Mouse (Mus musculus): Measurements from ENCODE around the gene Rbl2. TPM values are rescaled to one million over a fixed set of nuclear protein-coding genes. Genes with fewer than 3 reads are reported as not detected.

The Rbl2 gene
- 84.2 TPM for polyA plus RNA-seq (2017; shearing (Covaris generic))

DNA sequence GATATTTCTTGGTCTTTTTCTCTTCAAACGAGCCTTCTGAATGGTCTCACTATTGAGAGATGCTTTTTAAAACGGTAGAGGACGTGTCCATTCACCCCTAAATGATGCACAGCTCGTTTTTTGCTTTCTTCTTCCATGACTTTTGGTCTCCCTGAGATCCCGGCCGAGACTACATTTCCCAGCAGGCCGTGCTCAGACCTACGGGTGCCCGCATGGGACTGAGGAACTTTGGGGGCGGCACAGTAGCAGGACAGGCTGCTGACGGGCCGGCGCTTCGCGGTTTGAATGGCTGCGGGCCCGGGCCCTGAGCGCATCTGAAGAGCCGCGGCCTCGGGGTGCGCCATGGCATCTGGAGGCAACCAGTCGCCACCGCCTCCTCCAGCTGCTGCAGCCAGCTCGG, at the start of gene Rbl2:
TSS of gene Rbl2 (plus strand) at position 224 of the 400 bp plus-strand sequence.

Other genes with a start within 250 kb of the Rbl2 start
- 85.2 TPM for gene Chd9, start 241.7 kb upstream of the Rbl2 start, polyA plus RNA-seq (2017; shearing (Covaris generic))
- 22.2 TPM for gene Aktip, start 129.9 kb downstream of the Rbl2 start, polyA plus RNA-seq (2017; shearing (Covaris generic))
- gene Rpgrip1l, start 243.2 kb downstream of the Rbl2 start, polyA plus RNA-seq (2017; shearing (Covaris generic)), result 1.7 TPM
- gene Fto, start 243.5 kb downstream of the Rbl2 start, polyA plus RNA-seq (2017; shearing (Covaris generic)), result 71.7 TPM